Mouse (Mus musculus) midbrain, embryonic 13.5 days (tissue): ENCODE results near the gene Tuba3b. TPM values are rescaled to one million over a fixed set of nuclear protein-coding genes. Genes with fewer than 3 reads are reported as not detected.
A peak's percentile ranks its signal among the peaks of the same experiment; 100 is the strongest.

ENCODE experiments used
- ATAC-seq: fragments of 200-750 bp; cut with Nextera tagmentation; 2 replicates; pipeline ENCODE4 v1.8.0; 2017; ENCODE audit warnings: mild to moderate bottlenecking, moderate TSS enrichment, moderate library complexity
- H3K27ac ChIP-seq: fragments of 300-500 bp; sonication (generic); 2 replicates; pipeline ENCODE4 v1.5.1; 2015; ENCODE audit warnings: inconsistent platforms, mild to moderate bottlenecking, moderate library complexity
- H3K27me3 ChIP-seq: fragments of 300-500 bp; sonication (generic); 2 replicates; pipeline ENCODE4 v1.6.1; 2015; ENCODE audit warnings: mild to moderate bottlenecking, inconsistent platforms
- H3K36me3 ChIP-seq: fragments of 300-500 bp; sonication (generic); 2 replicates; pipeline ENCODE4 v1.6.1; 2015; ENCODE audit warnings: mild to moderate bottlenecking, inconsistent platforms
- H3K4me1 ChIP-seq: fragments of 300-500 bp; sonication (generic); replicated peaks from 2 replicates; pipeline ENCODE4 v1.6.1; 2015; ENCODE audit warnings: inconsistent platforms
- H3K4me2 ChIP-seq: fragments of 300-500 bp; sonication (generic); replicated peaks from 2 replicates; pipeline ENCODE4 v1.6.1; 2015; ENCODE audit warnings: moderate library complexity, mild to moderate bottlenecking, inconsistent platforms
- H3K4me3 ChIP-seq: fragments of 300-500 bp; sonication (generic); replicated peaks from 2 replicates; pipeline ENCODE4 v1.5.1; 2015; ENCODE audit warnings: mild to moderate bottlenecking, inconsistent platforms
- H3K9ac ChIP-seq: fragments of 300-500 bp; sonication (generic); replicated peaks from 2 replicates; pipeline ENCODE4 v1.6.1; 2015; ENCODE audit warnings: mild to moderate bottlenecking, inconsistent platforms
- H3K9me3 ChIP-seq: fragments of 300-500 bp; sonication (generic); 2 replicates; pipeline ENCODE4 v1.6.1; 2016; ENCODE audit warnings: mild to moderate bottlenecking, inconsistent platforms
- WGBS: fragments of 180-500 bp; shearing (Covaris S2); methylation state at CpG from one replicate; pipeline ENCODE4 v1.1.7; 2015; 5-methylcytosine and 5-hydroxymethylcytosine counted together
- polyA plus RNA-seq: library from polyadenylated mRNA; unstranded; fragments of >200 nt; fragmentation: Nextera tagmentation; extraction: Ambion mirVana; gene quantifications from 2 replicates; pipeline ENCODE4 v1.2.1, GENCODE M21; 2015

Tuba3b gene
- polyA plus RNA-seq, 1 experiment from 2014 or later = not detected

GRCm38 (mm10) chr6:145590501-145591293 lies 24.9 kb upstream of the Tuba3b start:
- Histone ChIP-seq H3K4me2 (no peak overlapping the region), H3K9me3 (no peaks in the 10 kb centered on the region), H3K4me3 (no peak overlapping the region), H3K27ac (no peak overlapping the region), H3K4me1 (peaks cover 18% of the 10 kb centered on the region), H3K27me3 (no peaks in the 10 kb centered on the region), H3K9ac (no peak overlapping the region), H3K36me3 (no peaks in the 10 kb centered on the region)
- WGBS = 94% methylated on average over 11 of the region's 11 CpGs
- no peak for ATAC-seq

- H3K36me3 ChIP-seq = no peaks in the 10 kb centered on the region
- 16% methylated on average over 1 of the region's 1 CpGs for WGBS
These were observed 24.0 kb upstream of the Tuba3b start for GRCm38 (mm10) chr6:145591578-145591977.

GRCm38 (mm10) chr6:145592036-145592435 lies 23.5 kb upstream of the Tuba3b start:
- peaks cover 14% of the 10 kb centered on the region for H3K4me1 ChIP-seq
- 0 out of 2 replicates have a peak overlapping the region, but pooled peaks have one; percentile 7 for H3K27ac ChIP-seq
- no peaks in the 10 kb centered on the region for H3K27me3 ChIP-seq
- no peak for ATAC-seq
- no peaks in the 10 kb centered on the region for H3K36me3 ChIP-seq
- 87% methylated on average over 6 of the region's 6 CpGs for WGBS
- H3K4me3 ChIP-seq = no peak overlapping the region
- no peak overlapping the region for H3K9ac ChIP-seq
- H3K4me2 ChIP-seq = no peak overlapping the region
- H3K9me3 ChIP-seq = no peaks in the 10 kb centered on the region

More at GRCm38 (mm10) chr6:145591578-145591977, 24.0 kb upstream of the Tuba3b start:
- ATAC-seq = no peak
- Histone ChIP-seq H3K27me3 (no peaks in the 10 kb centered on the region), H3K4me1 (peaks cover 14% of the 10 kb centered on the region), H3K27ac (no peak overlapping the region), H3K4me3 (no peak overlapping the region), H3K4me2 (no peak overlapping the region), H3K9me3 (no peaks in the 10 kb centered on the region), H3K9ac (no peak overlapping the region)

- H3K27ac ChIP-seq = 0 out of 2 replicates have a peak overlapping the region, but pooled peaks have one; percentile 7
- H3K27me3 ChIP-seq = no peaks in the 10 kb centered on the region
- ATAC-seq = 0 out of 2 replicates have a peak, but pooled peaks have one; percentile 27
- H3K36me3 ChIP-seq = no peaks in the 10 kb centered on the region
- H3K9ac ChIP-seq = no peak overlapping the region
- H3K4me3 ChIP-seq = no peak overlapping the region
- WGBS = 52% methylated on average over 8 of the region's 8 CpGs
- H3K4me1 ChIP-seq = peaks cover 14% of the 10 kb centered on the region
- H3K9me3 ChIP-seq = no peaks in the 10 kb centered on the region
- no peak overlapping the region for H3K4me2 ChIP-seq
These were observed 23.0 kb upstream of the Tuba3b start for GRCm38 (mm10) chr6:145592531-145592998.

GRCm38 (mm10) chr6:145593991-145594390 lies 21.6 kb upstream of the Tuba3b start:
- no peak for ATAC-seq
- Histone ChIP-seq H3K27ac (no peak overlapping the region), H3K36me3 (no peaks in the 10 kb centered on the region), H3K9ac (no peak overlapping the region), H3K4me1 (peaks cover 14% of the 10 kb centered on the region), H3K4me2 (no peak overlapping the region), H3K27me3 (no peaks in the 10 kb centered on the region), H3K4me3 (no peak overlapping the region), H3K9me3 (no peaks in the 10 kb centered on the region)
- 64% methylated on average over 7 of the region's 7 CpGs for WGBS

GRCm38 (mm10) chr6:145595905-145596304 lies 19.7 kb upstream of the Tuba3b start:
- H3K27ac ChIP-seq = no peak overlapping the region
- no peak overlapping the region for H3K4me3 ChIP-seq
- 83% methylated on average over 4 of the region's 4 CpGs for WGBS
- H3K4me2 ChIP-seq = no peak overlapping the region
- H3K36me3 ChIP-seq = no peaks in the 10 kb centered on the region
- H3K4me1 ChIP-seq = peaks cover 14% of the 10 kb centered on the region
- H3K27me3 ChIP-seq = no peaks in the 10 kb centered on the region
- no peak overlapping the region for H3K9ac ChIP-seq
- ATAC-seq = no peak
- no peaks in the 10 kb centered on the region for H3K9me3 ChIP-seq

GRCm38 (mm10) chr6:145598794-145599555 lies 16.6 kb upstream of the Tuba3b start:
- Histone ChIP-seq H3K4me1 (peaks cover 4% of the 10 kb centered on the region), H3K4me2 (no peak overlapping the region), H3K4me3 (no peak overlapping the region), H3K9me3 (no peaks in the 10 kb centered on the region), H3K36me3 (no peaks in the 10 kb centered on the region), H3K27ac (no peak overlapping the region), H3K9ac (no peak overlapping the region), H3K27me3 (no peaks in the 10 kb centered on the region)
- no peak for ATAC-seq
- WGBS = 68% methylated on average over 11 of the region's 11 CpGs

GRCm38 (mm10) chr6:145604126-145604525 lies 11.4 kb upstream of the Tuba3b start:
- Histone ChIP-seq H3K4me1 (peaks cover 18% of the 10 kb centered on the region), H3K27ac (peak overlapping the region; percentile 45; the same call in 1 of the 2 replicates), H3K9me3 (no peaks in the 10 kb centered on the region), H3K4me2 (no peak overlapping the region), H3K9ac (no peak overlapping the region), H3K36me3 (no peaks in the 10 kb centered on the region), H3K27me3 (no peaks in the 10 kb centered on the region), H3K4me3 (no peak overlapping the region)
- no peak for ATAC-seq
- 12% methylated on average over 2 of the region's 2 CpGs for WGBS

- no peaks in the 10 kb centered on the region for H3K36me3 ChIP-seq
- WGBS = 85% methylated on average over 4 of the region's 4 CpGs
- no peak overlapping the region for H3K27ac ChIP-seq
- no peaks in the 10 kb centered on the region for H3K27me3 ChIP-seq
- peaks cover 18% of the 10 kb centered on the region for H3K4me1 ChIP-seq
- no peak overlapping the region for H3K9ac ChIP-seq
- H3K9me3 ChIP-seq = no peaks in the 10 kb centered on the region
- ATAC-seq = no peak
- no peak overlapping the region for H3K4me3 ChIP-seq
- no peak overlapping the region for H3K4me2 ChIP-seq
These were observed 10.9 kb upstream of the Tuba3b start for GRCm38 (mm10) chr6:145604648-145605047.

GRCm38 (mm10) chr6:145605203-145605602 lies 10.4 kb upstream of the Tuba3b start:
- WGBS = 30% methylated on average over 3 of the region's 3 CpGs
- Histone ChIP-seq H3K27me3 (no peaks in the 10 kb centered on the region), H3K27ac (0 out of 2 replicates have a peak overlapping the region, but pooled peaks have one; percentile 10), H3K4me1 (peaks cover 18% of the 10 kb centered on the region), H3K4me3 (no peak overlapping the region), H3K9me3 (no peaks in the 10 kb centered on the region), H3K36me3 (no peaks in the 10 kb centered on the region), H3K4me2 (no peak overlapping the region), H3K9ac (no peak overlapping the region)
- no peak for ATAC-seq

GRCm38 (mm10) chr6:145607746-145608145 lies 7.8 kb upstream of the Tuba3b start:
- Histone ChIP-seq H3K36me3 (no peaks in the 10 kb centered on the region), H3K4me1 (peaks cover 16% of the 10 kb centered on the region), H3K9me3 (no peaks in the 10 kb centered on the region), H3K27me3 (no peaks in the 10 kb centered on the region), H3K4me2 (no peak overlapping the region), H3K9ac (no peak overlapping the region), H3K27ac (no peak overlapping the region), H3K4me3 (no peak overlapping the region)
- 94% methylated on average over 4 of the region's 4 CpGs for WGBS
- no peak for ATAC-seq

GRCm38 (mm10) chr6:145608693-145609092 lies 6.9 kb upstream of the Tuba3b start:
- Histone ChIP-seq H3K4me3 (no peak overlapping the region), H3K9me3 (no peaks in the 10 kb centered on the region), H3K36me3 (no peaks in the 10 kb centered on the region), H3K27me3 (no peaks in the 10 kb centered on the region), H3K4me2 (no peak overlapping the region), H3K27ac (no peak overlapping the region), H3K9ac (no peak overlapping the region), H3K4me1 (peaks cover 20% of the 10 kb centered on the region)
- 93% methylated on average over 5 of the region's 5 CpGs for WGBS
- ATAC-seq = no peak
